Mouse (Mus musculus) liver, embryonic 15.5 days (tissue): ENCODE measurements around the gene Nipsnap2. TPM values are rescaled to one million over a fixed set of nuclear protein-coding genes. Genes with fewer than 3 reads are reported as not detected.
"Not testable (repeated sequence)": the region's sequence is repeated elsewhere in the genome, so short reads cannot be mapped to it uniquely, and the experiment has no call there.

Experiments
- ATAC-seq: fragments of 200-750 bp; cut with Nextera tagmentation; 2 replicates; pipeline ENCODE4 v1.8.0; 2017; ENCODE audit warnings: moderate number of reproducible peaks, mild to moderate bottlenecking, moderate library complexity; ENCODE audit not compliant: insufficient read depth
- H3K27ac ChIP-seq: fragments of 300-500 bp; sonication (generic); replicated peaks from 2 replicates; pipeline ENCODE4 v1.5.1; 2015; ENCODE audit warnings: mild to moderate bottlenecking, inconsistent platforms
- H3K27me3 ChIP-seq: fragments of 300-500 bp; sonication (generic); 2 replicates; pipeline ENCODE4 v1.6.1; 2015; ENCODE audit warnings: mild to moderate bottlenecking, inconsistent platforms
- H3K36me3 ChIP-seq: fragments of 300-500 bp; sonication (generic); replicated peaks from 2 replicates; pipeline ENCODE4 v1.6.1; 2015; ENCODE audit warnings: moderate library complexity, mild to moderate bottlenecking, inconsistent platforms
- H3K4me1 ChIP-seq: fragments of 300-500 bp; sonication (generic); replicated peaks from 2 replicates; pipeline ENCODE4 v1.6.1; 2015; ENCODE audit warnings: inconsistent platforms
- H3K4me2 ChIP-seq: fragments of 300-500 bp; sonication (generic); 2 replicates; pipeline ENCODE4 v1.6.1; 2015; ENCODE audit warnings: moderate library complexity, mild to moderate bottlenecking, inconsistent platforms
- H3K4me3 ChIP-seq: fragments of 300-500 bp; sonication (generic); replicated peaks from 2 replicates; pipeline ENCODE4 v1.5.1; 2015; ENCODE audit warnings: mild to moderate bottlenecking, inconsistent platforms
- H3K9ac ChIP-seq: fragments of 300-500 bp; sonication (generic); 2 replicates; pipeline ENCODE4 v1.6.1; 2015; ENCODE audit warnings: moderate library complexity, mild to moderate bottlenecking, inconsistent platforms
- H3K9me3 ChIP-seq: fragments of 300-500 bp; sonication (generic); replicated peaks from 2 replicates; pipeline ENCODE4 v1.6.1; 2016; ENCODE audit warnings: inconsistent platforms
- WGBS: fragments of 180-500 bp; shearing (Covaris S2); methylation state at CpG from one replicate; pipeline ENCODE4 v1.1.7; 2015; ENCODE audit warnings: mixed read lengths; ENCODE audit not compliant: insufficient replicate concordance; 5-methylcytosine and 5-hydroxymethylcytosine counted together
- polyA plus RNA-seq: library from polyadenylated mRNA; unstranded; fragments of >200 nt; fragmentation: Nextera tagmentation; extraction: Ambion mirVana; gene quantifications from 2 replicates; pipeline ENCODE4 v1.2.1, GENCODE M21; 2015

Gene Nipsnap2
- polyA plus RNA-seq, 1 experiment from 2014 or later, result 23.1 TPM

DNA sequence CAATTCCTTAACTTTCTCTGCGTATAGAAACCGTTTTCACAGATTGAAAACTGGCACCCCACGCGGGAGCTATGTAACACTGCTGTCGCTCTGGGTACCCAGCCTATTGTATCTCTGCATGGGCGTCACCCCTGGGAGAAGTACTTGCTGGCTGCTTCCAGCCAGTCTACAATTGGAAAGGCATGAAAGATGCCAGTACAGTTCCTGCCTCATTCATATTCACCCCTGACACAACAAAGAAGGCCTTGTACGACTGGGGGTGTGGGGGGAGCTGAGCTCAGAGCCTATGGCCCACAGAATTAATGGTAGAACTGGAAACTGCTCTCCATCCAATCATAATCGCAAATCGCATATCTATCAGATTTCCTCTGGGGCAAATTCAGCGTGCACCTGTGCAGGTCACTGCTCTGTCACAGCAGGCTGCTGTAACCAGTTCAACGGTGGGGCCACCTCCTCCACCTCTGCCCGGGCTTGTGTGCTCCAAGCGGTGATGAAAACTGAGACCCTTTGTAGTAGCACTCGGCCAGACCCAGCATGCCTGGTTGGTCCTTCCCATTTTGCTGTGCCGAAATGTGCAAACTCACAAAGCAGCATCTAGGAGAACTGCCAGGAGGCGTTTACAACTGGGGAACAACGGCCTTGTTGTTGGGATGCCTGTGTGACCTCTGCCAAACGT lies 37.1 kb downstream of the Nipsnap2 start:
- no peaks in the 10 kb centered on the region for H3K4me1 ChIP-seq
- H3K9ac ChIP-seq, result no peak overlapping the region
- H3K36me3 ChIP-seq, result peaks cover 16% of the 10 kb centered on the region
- no peak for ATAC-seq
- no peaks in the 10 kb centered on the region for H3K9me3 ChIP-seq
- no peak overlapping the region for H3K4me3 ChIP-seq
- H3K27ac ChIP-seq, result no peak overlapping the region
- H3K27me3 ChIP-seq, result no peaks in the 10 kb centered on the region
- WGBS, result 73% methylated on average over 18 of the region's 18 CpGs
- H3K4me2 ChIP-seq, result no peak overlapping the region

DNA sequence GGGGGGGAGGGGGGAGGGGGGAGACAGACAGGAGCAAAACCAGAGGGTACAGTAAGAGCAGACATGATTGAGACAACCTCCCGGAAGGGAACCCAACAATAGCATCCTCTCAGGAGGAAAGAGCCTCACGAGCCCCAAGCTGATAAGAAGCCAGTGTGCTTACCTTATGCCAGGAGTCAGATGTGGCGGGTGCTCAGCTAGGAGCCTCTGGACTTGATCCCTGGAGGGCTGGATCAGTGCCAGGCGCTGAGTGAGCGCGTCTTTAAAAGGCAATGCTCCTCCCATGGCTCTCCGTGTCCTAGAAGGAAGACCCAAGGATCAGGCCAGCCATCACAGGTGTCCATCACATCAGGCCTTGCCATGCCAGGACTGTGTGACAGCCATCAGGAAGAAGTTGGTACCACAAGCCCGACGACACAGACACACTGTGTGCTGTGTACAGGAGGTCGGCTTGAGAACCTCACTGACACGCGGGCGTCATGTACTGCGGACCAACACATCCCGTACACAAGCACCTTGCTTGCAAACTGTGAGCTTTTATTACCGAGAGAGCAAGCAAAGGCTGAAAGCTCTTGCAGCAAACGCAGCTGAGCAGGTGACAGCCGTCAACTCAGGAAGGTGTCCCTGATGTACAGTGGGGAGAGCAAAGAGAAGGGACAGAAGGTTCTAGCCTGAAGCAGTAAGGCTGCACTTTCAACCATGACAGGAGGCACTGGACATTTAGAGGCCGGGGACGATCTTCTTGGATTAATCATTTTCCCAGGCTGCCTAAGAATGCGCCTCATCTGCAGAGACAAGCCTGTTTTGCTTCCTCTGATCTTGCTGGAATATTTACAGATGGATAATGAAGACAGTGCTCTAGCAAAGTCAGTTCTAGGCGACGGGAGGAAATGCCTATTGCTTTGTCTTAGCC lies 45.8 kb downstream of the Nipsnap2 start:
- peaks cover 44% of the 10 kb centered on the region for H3K36me3 ChIP-seq

DNA sequence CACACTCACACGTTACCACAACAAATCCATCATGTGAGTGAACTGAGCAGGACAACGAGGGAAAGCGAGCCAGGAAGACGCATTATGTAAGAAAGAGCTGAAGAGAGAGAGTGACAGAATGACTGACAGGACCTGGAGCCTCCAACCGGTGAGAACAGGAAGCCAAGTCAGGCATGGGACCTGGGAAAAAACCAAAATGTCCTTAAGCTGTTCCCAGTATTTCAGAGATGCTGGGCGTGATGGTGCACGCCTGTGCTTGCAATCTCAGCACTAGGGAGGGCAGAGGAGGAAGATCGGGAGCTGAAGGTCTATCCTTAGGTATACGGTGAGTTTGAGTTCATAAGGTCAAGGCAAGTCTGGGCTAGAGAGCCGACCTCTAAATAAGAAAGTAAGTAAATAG lies 47.6 kb downstream of the Nipsnap2 start:
- no peak overlapping the region for H3K4me3 ChIP-seq
- no peak overlapping the region for H3K4me2 ChIP-seq
- H3K9ac ChIP-seq, result no peak overlapping the region
- no peak for ATAC-seq
- 73% methylated on average over 10 of the region's 10 CpGs for WGBS
- H3K27ac ChIP-seq, result no peak overlapping the region
- H3K9me3 ChIP-seq, result no peaks in the 10 kb centered on the region
- peaks cover 48% of the 10 kb centered on the region for H3K36me3 ChIP-seq
- H3K4me1 ChIP-seq, result peaks cover 15% of the 10 kb centered on the region
- H3K27me3 ChIP-seq, result no peaks in the 10 kb centered on the region

More for the DNA sequence above, 45.8 kb downstream of the Nipsnap2 start:
- 0 out of 2 replicates have a peak, but pooled peaks have one; percentile 9 for ATAC-seq
- 76% methylated on average over 23 of the region's 23 CpGs for WGBS
- no peak overlapping the region for H3K4me2 ChIP-seq
- H3K9ac ChIP-seq, result no peak overlapping the region
- H3K27ac ChIP-seq, result no peak overlapping the region
- H3K4me3 ChIP-seq, result no peak overlapping the region
- H3K27me3 ChIP-seq, result no peaks in the 10 kb centered on the region
- H3K4me1 ChIP-seq, result peaks cover 6% of the 10 kb centered on the region; the same call in 1 of the 2 replicates
- H3K9me3 ChIP-seq, result no peaks in the 10 kb centered on the region

DNA sequence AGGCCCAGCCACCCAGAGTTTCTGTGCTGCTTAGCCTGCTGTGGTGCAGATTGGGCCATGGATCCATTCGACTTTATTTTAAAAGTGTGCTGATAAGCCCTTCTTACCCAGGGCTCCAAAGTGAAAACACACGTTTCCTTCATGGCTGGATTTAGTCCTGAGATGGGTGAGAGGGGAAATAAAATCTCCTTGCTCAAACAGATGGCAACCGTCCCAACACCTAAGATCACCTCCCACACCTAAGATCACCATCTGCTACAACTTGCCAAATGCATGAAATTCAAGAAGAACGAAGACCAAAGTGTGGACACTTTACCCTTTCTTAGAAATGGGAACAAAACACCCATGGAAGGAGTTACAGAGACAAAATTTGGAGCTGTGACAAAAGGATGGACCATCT lies 48.5 kb downstream of the Nipsnap2 start:
- ATAC-seq, H3K27ac ChIP-seq, H3K9ac ChIP-seq, H3K27me3 ChIP-seq, H3K4me3 ChIP-seq, H3K9me3 ChIP-seq, H3K4me2 ChIP-seq: not testable (repeated sequence)
- H3K4me1 ChIP-seq, result peaks cover 20% of the 10 kb centered on the region
- peaks cover 39% of the 10 kb centered on the region for H3K36me3 ChIP-seq
- 68% methylated on average over 4 of the region's 4 CpGs for WGBS

DNA sequence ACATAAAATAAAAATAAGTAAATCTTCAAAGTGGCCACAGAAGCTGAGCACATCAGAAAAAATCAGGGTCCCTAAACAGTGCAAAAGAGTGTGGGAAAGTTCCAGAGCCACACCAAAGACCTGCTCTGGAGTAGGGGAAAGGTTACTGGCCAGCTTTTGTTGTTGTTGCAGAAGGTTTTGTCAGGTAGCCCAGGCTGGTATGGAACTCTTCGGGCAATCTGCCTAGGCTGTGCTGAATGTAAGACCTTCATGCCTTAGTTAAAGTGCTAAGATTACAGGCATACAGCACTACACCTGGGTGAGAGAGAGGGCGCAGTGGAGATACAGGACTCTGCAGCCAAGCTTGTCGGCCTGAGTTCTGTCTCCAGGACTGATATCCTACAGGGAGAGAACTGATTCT lies 49.8 kb downstream of the Nipsnap2 start:
- Histone ChIP-seq H3K36me3 (peaks cover 30% of the 10 kb centered on the region), H3K9ac (no peak overlapping the region), H3K27ac (no peak overlapping the region), H3K9me3 (no peaks in the 10 kb centered on the region), H3K27me3 (no peaks in the 10 kb centered on the region), H3K4me2 (no peak overlapping the region), H3K4me1 (peaks cover 31% of the 10 kb centered on the region), H3K4me3 (no peak overlapping the region)
- WGBS, result 80% methylated on average over 3 of the region's 3 CpGs
- ATAC-seq, result no peak

DNA sequence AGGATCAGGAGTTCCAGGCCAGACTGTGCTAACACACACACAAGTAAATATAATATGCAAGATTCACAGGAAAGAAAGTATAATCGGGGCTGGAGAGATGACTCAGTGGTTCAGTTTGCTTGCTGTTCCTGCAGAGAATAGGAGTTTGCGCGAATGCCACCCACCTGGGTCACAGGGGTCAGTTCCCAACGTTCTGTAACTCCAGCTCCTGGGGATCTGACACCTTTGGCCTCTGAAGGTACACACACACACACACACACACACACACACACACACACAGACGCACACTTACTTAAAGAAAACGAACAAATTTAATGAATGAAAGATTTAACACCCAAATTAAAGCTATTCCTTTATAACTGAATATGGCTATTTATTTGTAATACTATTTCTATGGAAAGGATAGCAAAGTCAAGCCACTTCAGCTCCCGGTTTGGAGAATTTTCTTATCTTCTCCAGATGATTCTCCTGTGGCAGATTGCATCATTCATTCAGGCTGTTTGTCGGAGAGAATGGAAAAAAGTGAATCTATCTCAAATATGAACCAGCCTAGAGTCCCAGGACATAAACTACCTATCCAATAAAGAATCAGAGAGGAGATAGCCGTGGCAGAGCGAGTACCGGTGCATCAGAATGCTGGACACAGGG lies 53.6 kb downstream of the Nipsnap2 start:
- Histone ChIP-seq H3K27me3 (no peaks in the 10 kb centered on the region), H3K4me3 (peak overlapping the region; percentile 67), H3K9ac (peak overlapping the region; percentile 66), H3K4me2 (peak overlapping the region; percentile 81), H3K27ac (peak overlapping the region; percentile 67), H3K4me1 (peaks cover 31% of the 10 kb centered on the region), H3K9me3 (no peaks in the 10 kb centered on the region), H3K36me3 (peaks cover 17% of the 10 kb centered on the region)
- 31% methylated on average over 11 of the region's 11 CpGs for WGBS
- ATAC-seq, result 0 out of 2 replicates have a peak, but pooled peaks have one; percentile 30

DNA sequence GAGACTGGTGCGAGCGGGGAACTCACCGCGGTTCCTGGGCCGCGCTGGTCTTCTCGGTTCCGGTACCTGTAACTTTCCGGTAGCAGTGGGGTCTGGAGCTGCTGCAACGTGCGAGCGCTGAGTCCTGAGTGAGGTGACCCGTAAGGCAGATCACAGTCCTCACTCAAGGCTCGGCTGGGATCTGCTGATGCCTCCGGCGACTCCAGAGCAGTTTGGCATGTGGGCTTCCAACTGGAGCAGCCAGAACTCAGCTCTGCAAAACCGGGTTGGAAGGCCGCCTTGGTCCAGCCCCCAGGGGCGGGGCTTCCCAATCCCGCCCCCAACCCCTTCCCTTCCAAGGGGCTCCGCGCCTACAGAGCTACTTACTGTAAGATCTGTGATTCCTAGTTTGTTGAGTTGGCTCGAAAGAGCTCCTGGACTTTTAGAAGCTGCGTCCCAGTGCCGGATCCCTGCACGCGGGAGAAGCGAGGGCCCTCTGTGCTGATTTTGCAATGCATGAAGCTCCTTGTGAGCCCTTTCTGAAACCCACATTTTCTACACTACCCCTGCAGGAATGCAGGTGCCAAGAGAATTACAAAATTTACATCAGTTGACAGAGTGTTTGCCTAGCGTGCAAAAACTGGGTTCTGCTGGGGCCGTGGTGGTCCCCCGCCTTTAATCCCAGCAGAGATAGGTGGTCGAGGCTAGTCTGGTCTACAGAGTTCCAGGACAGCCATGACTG lies 54.3 kb downstream of the Nipsnap2 start:
- Histone ChIP-seq H3K4me3 (peak overlapping the region; percentile 67), H3K27me3 (no peaks in the 10 kb centered on the region), H3K27ac (peak overlapping the region; percentile 67), H3K9ac (peak overlapping the region; percentile 66), H3K4me2 (peak overlapping the region; percentile 81), H3K36me3 (peaks cover 17% of the 10 kb centered on the region), H3K4me1 (peaks cover 31% of the 10 kb centered on the region), H3K9me3 (no peaks in the 10 kb centered on the region)
- WGBS, result under 1% methylated on average over 32 of the region's 32 CpGs
- peak; percentile 77 for ATAC-seq

DNA sequence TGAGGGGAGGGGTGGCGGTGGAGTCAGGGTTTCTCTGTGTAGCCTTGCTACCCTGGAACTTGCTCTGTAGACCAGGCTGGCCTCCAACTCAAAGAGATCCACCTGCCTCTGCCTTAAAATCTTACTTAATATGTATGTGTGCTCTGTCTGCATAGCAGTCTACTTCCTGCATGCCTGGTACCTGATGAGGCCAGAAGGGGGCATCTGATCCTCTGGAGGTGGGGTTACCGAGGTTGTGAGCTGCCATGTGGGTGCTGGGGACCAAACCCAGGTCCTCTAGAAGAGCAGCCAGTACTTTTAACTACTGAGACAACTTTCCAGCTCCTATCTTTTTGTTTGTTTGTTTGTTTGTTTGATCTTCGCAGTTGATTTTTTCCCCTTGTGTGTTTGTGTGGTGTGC lies 55.3 kb downstream of the Nipsnap2 start:
- 83% methylated on average over 3 of the region's 3 CpGs for WGBS
- no peak overlapping the region for H3K27ac ChIP-seq
- no peak overlapping the region for H3K4me2 ChIP-seq
- H3K36me3 ChIP-seq, result peaks cover 12% of the 10 kb centered on the region; the same call in 1 of the 2 replicates
- H3K4me1 ChIP-seq, result peaks cover 31% of the 10 kb centered on the region
- no peaks in the 10 kb centered on the region for H3K27me3 ChIP-seq
- no peaks in the 10 kb centered on the region for H3K9me3 ChIP-seq
- ATAC-seq, result no peak
- H3K9ac ChIP-seq, result no peak overlapping the region
- H3K4me3 ChIP-seq, result no peak overlapping the region

DNA sequence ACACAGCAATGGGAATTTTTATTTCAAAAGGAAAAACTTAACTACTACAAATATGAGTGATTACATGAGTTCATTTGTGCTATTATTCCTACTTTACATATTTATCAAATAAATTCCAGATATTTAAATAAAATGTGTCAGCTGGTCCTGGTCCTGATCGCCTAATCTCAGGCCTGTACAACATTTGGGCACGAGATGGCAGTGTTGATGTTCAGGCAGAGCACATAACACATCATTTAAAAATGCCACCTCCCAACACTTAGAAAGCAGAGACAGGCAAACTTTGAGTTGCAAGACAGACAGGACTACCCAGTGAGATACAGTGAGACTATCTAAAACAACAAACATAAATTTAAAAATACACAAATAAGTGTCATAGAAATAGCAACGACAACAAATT lies 57.3 kb downstream of the Nipsnap2 start:
- H3K9me3 ChIP-seq, result no peaks in the 10 kb centered on the region
- no peaks in the 10 kb centered on the region for H3K27me3 ChIP-seq
- WGBS, result 41% methylated on average over 3 of the region's 3 CpGs
- no peaks in the 10 kb centered on the region for H3K36me3 ChIP-seq
- no peak for ATAC-seq
- peaks cover 35% of the 10 kb centered on the region for H3K4me1 ChIP-seq
- H3K27ac ChIP-seq, result no peak overlapping the region
- H3K4me2 ChIP-seq, result no peak overlapping the region
- H3K4me3 ChIP-seq, result no peak overlapping the region
- no peak overlapping the region for H3K9ac ChIP-seq

DNA sequence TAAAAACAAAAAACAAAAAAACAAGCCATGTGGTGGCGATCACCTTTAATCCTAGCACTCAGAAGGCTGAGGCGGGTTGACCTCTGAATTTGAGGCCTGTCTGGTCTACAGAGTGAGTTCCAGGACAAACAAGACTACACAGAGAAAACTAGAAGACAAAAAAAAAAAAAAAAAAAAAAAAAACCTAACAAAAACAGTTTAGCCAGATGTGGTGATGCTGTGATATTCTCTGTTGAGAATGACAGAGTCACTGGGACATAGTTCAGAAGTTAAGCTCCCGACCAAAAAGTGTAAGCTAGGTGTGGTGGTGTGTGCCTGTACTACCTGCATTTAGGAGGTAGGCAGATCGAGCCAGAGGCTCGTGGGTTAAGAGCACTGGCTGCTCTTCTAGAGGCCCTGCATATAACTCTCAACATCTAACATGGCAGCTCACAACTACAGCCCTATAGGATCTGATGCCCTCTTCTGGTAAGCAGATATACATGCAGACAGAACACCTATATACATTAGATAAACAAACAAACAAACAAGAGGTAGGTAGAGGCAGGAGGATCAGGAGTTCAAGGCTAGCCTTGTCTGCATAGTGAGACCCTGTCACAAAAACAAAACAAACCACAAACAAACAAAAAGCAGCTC lies 60.5 kb downstream of the Nipsnap2 start:
- 81% methylated on average over 5 of the region's 5 CpGs for WGBS
- peaks cover 18% of the 10 kb centered on the region for H3K36me3 ChIP-seq
- H3K27me3 ChIP-seq, result no peaks in the 10 kb centered on the region
- no peaks in the 10 kb centered on the region for H3K9me3 ChIP-seq
- H3K4me1 ChIP-seq, result peaks cover 35% of the 10 kb centered on the region
- no peak overlapping the region for H3K4me3 ChIP-seq
- no peak for ATAC-seq
- H3K4me2 ChIP-seq, result no peak overlapping the region
- H3K9ac ChIP-seq, result no peak overlapping the region
- no peak overlapping the region; the same call in 1 of the 2 replicates for H3K27ac ChIP-seq
